Comparison of ENCODE assay signal across 10 mouse cellular contexts in the genomic region with DNA sequence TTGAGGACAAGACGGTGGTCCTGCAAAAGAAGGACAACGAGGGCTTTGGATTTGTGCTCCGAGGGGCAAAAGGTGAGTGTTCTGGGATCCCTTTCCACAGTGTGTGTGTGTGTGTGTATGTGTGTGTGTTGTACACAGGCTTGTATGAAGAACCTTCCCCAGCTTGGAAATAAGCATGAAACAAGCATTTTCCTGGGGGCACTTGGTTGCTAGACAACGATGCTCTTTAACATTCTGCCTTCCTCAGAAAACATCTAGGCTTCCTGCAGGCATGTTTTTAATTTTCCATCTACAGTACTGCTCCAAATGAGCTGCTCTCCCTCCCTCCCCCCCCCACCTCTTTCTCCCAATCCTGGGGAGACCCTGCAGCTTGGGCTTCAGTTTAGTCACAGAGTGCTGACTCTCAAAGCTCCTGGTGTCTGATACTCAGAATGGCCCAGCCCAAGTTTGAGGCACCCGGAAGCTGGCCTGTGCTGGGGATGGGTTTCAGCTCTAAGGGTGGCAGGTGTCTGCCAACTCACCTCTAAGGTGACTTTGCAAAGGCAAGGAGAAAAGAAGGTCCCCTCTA.
DNase-seq lines count a peak whose midpoint lies in the region; ATAC-seq and TF ChIP-seq lines count a peak whose summit lies in the region.
"Had no signal": no experiment of that assay in that cellular context is flagged by ENCODE, and none has a peak within 500 bp of the region (broad histone marks: within the 10 kb centered on the region; RNA-seq: fewer than 3 reads in every experiment).

No protein-coding gene starts in this region.

- H3K9ac ChIP-seq in lung, embryonic 14.5 days = no peak overlapping the region
- H3K9ac ChIP-seq in forebrain, embryonic 15.5 days (replicated peaks) = peak overlapping the region; percentile 79
- H3K9ac ChIP-seq in limb, embryonic 15.5 days = no peak overlapping the region
- H3K9ac ChIP-seq in stomach, embryonic 15.5 days = no peak overlapping the region

- WGBS in lung, embryonic 14.5 days = 28% methylated on average over 5 of the region's 5 CpGs
- 10% methylated on average over 5 of the region's 5 CpGs for WGBS in forebrain, embryonic 15.5 days
- 25% methylated on average over 5 of the region's 5 CpGs for WGBS in limb, embryonic 15.5 days
- WGBS in stomach, embryonic 15.5 days = 43% methylated on average over 5 of the region's 5 CpGs

- TF ChIP-seq CTCF in lung, embryonic 14.5 days (IDR thresholded peaks at IDR 0.05; ENCODE audit: low read depth) = no peak

- H3K27ac ChIP-seq in lung, embryonic 14.5 days (ENCODE audit: low read depth) = no peak overlapping the region
- H3K27ac ChIP-seq in forebrain, embryonic 15.5 days (replicated peaks) = peak overlapping the region; percentile 94
- H3K27ac ChIP-seq in limb, embryonic 15.5 days = no peak overlapping the region
- no peak overlapping the region for H3K27ac ChIP-seq in stomach, embryonic 15.5 days

- ATAC-seq in lung, embryonic 14.5 days (ENCODE audit: insufficient read depth) = no peak
- peak; percentile 17; the same call in 1 of the 2 replicates for ATAC-seq in forebrain, embryonic 15.5 days (replicated peaks)
- ATAC-seq in limb, embryonic 15.5 days (ENCODE audit: insufficient number of reproducible peaks, low FRiP score, low TSS enrichment, low read depth) = no peak
- no peak for ATAC-seq in stomach, embryonic 15.5 days (ENCODE audit: insufficient read depth, low FRiP score, low read depth)
- ATAC-seq in erythroblast, adult 5-6 weeks (replicated peaks; ENCODE audit: low FRiP score, poor library complexity, severe bottlenecking) = no peak
- ATAC-seq: Patski had no signal

- H3K9me3 ChIP-seq in lung, embryonic 14.5 days (ENCODE audit: low read depth, low read length) = no peaks in the 10 kb centered on the region
- H3K9me3 ChIP-seq in forebrain, embryonic 15.5 days = no peaks in the 10 kb centered on the region
- H3K9me3 ChIP-seq in limb, embryonic 15.5 days = no peaks in the 10 kb centered on the region
- no peaks in the 10 kb centered on the region for H3K9me3 ChIP-seq in stomach, embryonic 15.5 days

- no peaks in the 10 kb centered on the region for H3K4me1 ChIP-seq in lung, embryonic 14.5 days (ENCODE audit: insufficient read depth)
- peaks cover 51% of the 10 kb centered on the region for H3K4me1 ChIP-seq in forebrain, embryonic 15.5 days
- H3K4me1 ChIP-seq in limb, embryonic 15.5 days = peaks cover 16% of the 10 kb centered on the region
- H3K4me1 ChIP-seq in stomach, embryonic 15.5 days = peaks cover 6% of the 10 kb centered on the region; the same call in 1 of the 2 replicates

- no peaks in the 10 kb centered on the region for H3K36me3 ChIP-seq in lung, embryonic 14.5 days (ENCODE audit: insufficient read depth)
- H3K36me3 ChIP-seq in forebrain, embryonic 15.5 days = no peaks in the 10 kb centered on the region
- no peaks in the 10 kb centered on the region for H3K36me3 ChIP-seq in limb, embryonic 15.5 days
- no peaks in the 10 kb centered on the region for H3K36me3 ChIP-seq in stomach, embryonic 15.5 days

- peak overlapping the region; percentile 33; the same call in 1 of the 2 replicates for H3K4me3 ChIP-seq in lung, embryonic 14.5 days (ENCODE audit: low read depth, low read length)
- H3K4me3 ChIP-seq in forebrain, embryonic 15.5 days = peak overlapping the region; percentile 67
- peak overlapping the region; percentile 38 for H3K4me3 ChIP-seq in limb, embryonic 15.5 days
- H3K4me3 ChIP-seq in stomach, embryonic 15.5 days (replicated peaks) = peak overlapping the region; percentile 37; the same call in 1 of the 2 replicates
- H3K4me3 ChIP-seq: erythroblast, embryonic 14.5 days had no signal

- no peak for DNase-seq in lung, embryonic 14.5 days
- no peak for DNase-seq in lung, postnatal 10 days
- no peak for DNase-seq in embryo, embryonic 10.5 days (ENCODE audit: low spot score)
- DNase-seq in gastrocnemius, adult 18-20 months (ENCODE audit: low spot score) = no peak

- H3K27me3 ChIP-seq in lung, embryonic 14.5 days (ENCODE audit: insufficient read depth, low read length) = peaks cover 8% of the 10 kb centered on the region; the same call in 1 of the 2 replicates
- no peaks in the 10 kb centered on the region for H3K27me3 ChIP-seq in forebrain, embryonic 15.5 days
- peaks cover 29% of the 10 kb centered on the region for H3K27me3 ChIP-seq in limb, embryonic 15.5 days
- no peaks in the 10 kb centered on the region for H3K27me3 ChIP-seq in stomach, embryonic 15.5 days (replicated peaks)
- H3K27me3 ChIP-seq: Patski had no signal

- H3K4me2 ChIP-seq in lung, embryonic 14.5 days = peak overlapping the region; percentile 70
- H3K4me2 ChIP-seq in forebrain, embryonic 15.5 days (replicated peaks) = peak overlapping the region; percentile 93
- peak overlapping the region; percentile 72 for H3K4me2 ChIP-seq in limb, embryonic 15.5 days
- peak overlapping the region; percentile 71 for H3K4me2 ChIP-seq in stomach, embryonic 15.5 days
